Mouse (Mus musculus): ENCODE measurements around the gene Grk6.

- TF ChIP-seq CTCF (IDR thresholded peaks at IDR 0.05; ENCODE audit: control insufficient read depth, insufficient read depth, insufficient replicate concordance, low read depth, low read length) (no peak), POLR2A (IDR thresholded peaks at IDR 0.05; ENCODE audit: control insufficient read depth, low read depth, low read length) (0 out of 2 replicates have a peak, but pooled peaks have one; percentile 12)
Observed at GRCm38 (mm10) chr13:55486916-55487577, 42.2 kb downstream of the Grk6 start.

Measured in testis, adult 2 months (tissue).